Mouse (Mus musculus): ENCODE measurements around the gene Tmub2. TPM values are rescaled to one million over a fixed set of nuclear protein-coding genes. Genes with fewer than 3 reads are reported as not detected.
A peak's percentile ranks its signal among the peaks of the same experiment; 100 is the strongest.

Tmub2 gene
- total RNA-seq, 1 experiment from 2014 or later: 25.7 TPM

DNA sequence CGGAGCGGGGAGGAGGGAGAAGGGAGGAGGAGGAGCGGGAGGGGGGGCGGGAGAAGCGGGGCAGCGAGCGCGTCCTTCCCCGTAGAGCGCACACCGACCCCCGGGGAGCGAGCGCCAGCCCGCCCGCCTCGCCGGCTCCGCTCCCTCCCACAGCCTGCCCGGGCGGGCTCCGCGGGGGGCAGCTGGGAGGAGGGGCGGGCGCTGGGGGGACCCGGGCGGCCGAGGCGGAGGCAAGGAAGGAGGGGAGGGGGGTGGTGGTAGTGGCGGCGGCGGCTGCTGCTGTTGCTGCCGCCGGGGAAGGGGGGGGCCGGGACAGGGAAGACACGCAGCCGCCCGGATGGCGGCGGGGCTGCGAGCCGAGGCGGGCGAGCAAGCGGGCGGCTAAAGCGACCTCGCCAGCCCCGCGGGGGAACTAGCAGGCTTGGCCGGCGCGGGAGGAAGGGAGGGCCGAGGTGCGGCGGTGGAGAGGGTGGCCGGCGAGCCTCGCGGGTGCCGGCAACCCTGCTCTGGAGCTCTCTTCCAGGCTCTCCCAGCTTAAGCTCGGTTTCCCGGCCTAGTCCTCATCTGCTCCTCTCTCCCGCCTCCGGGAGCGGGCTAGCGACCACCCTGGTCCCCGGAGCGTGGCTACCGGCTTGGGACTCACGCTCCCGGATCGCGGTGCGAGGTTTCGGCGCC lies 33.3 kb downstream of the Tmub2 start:
- ATAC-seq (replicated peaks; ENCODE audit: insufficient number of reproducible peaks, low FRiP score, low TSS enrichment, poor library complexity, severe bottlenecking): no peak

DNA sequence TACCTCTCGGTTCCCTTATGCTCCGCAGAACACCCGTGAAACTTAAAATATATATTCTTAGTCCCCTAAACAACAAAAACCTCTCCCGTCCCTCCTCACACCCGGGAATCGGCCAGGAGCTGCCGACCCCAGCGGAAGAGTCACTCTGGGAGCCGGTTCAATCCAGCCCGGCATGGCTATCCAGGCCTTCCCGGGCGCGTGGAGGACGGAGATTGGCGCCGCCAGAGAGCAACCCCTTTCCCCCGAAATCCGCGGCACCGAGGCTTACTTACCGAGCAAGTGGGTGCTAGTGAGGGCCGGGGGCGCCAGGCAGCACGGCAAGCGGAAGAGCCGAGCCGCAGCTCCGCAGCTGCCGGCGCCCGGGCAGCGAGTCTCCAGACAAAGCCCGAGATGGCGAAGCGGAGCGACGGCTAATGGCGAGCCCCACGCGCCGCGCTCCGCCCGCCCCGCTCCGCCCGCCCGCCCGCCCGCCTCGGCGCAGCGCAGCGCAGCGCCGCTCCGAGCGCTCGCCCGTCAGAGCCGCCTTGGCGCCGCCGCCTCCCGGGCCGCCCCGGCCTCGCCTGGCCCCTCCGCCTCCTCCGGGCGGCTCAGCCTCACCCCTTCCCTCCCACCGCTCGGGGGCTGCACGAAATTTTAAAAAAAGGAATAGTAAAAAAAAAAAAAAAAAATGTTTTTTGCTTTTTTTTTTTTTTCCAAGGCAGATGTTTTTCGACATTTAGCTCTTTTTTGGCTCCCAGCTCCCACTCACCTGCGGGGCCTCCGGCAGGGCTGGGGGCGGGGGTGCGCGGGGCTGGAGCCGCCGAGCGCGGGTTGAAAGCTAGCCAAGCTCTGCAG lies 34.1 kb downstream of the Tmub2 start:
- ATAC-seq (replicated peaks; ENCODE audit: insufficient number of reproducible peaks, low FRiP score, low TSS enrichment, poor library complexity, severe bottlenecking): no peak

DNA sequence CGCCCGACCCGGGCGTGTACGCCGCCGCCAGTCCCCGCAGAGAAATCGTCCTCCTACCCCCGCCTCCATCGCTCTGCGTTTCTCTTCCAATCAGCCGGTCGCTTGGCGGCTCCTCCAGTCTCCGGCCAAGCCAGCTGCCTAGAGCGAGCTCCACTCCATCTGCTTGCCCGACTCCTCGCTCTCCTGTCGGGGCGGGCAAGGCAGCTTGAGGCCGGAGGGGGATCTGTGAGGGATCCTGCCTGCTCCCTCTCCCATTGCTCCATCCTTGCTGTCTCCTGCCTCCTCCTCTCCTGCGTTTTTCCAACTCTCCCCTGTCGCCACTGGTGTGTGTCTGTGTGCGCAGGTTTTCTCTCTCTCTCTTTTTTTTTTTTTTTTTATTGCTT lies 34.7 kb downstream of the Tmub2 start, which contains the start of gene Ubtf:
Gene Ubtf, minus strand, starts transcription at position 333 of the 383 bp plus-strand sequence.
- peak; percentile 29 for ATAC-seq (replicated peaks; ENCODE audit: insufficient number of reproducible peaks, low FRiP score, low TSS enrichment, poor library complexity, severe bottlenecking)

DNA sequence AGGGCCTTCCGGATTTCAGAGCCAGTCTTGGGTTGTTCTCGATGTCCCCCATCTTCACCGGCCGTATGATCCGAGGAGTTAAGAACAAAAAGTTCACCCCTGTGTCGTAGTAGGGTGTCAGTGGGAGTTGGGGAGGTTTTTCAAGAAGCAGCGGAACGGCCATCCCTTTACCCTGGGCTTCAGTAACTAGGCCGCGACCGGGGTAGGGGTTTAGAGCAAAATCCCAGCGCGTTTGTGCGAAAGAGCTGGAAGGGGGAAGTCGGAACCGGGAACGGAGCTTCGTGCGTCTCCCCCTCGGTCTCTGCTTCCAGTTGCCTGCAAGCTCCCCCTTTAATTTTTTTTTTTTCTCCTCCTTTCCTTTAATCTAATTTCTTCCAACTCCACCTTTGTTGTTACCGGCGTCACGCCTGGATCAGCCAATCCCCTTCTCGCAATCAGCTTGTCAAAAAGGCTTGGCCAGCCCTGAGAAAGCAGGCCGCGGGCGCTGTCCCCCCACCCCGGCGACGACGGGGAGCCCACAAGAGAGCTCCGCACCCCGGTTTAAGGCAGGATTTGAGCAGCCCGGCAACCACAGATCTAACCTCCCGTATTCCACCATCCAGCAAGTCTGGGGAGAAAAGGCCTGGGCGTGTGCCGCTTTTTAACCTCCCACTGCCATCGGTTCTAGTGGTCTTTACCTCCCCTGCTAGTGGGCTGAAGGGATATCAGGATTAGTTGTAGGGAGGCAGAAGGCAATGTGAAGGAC lies 35.4 kb downstream of the Tmub2 start:
- 0 out of 2 replicates have a peak, but pooled peaks have one; percentile 32 for ATAC-seq (replicated peaks; ENCODE audit: insufficient number of reproducible peaks, low FRiP score, low TSS enrichment, poor library complexity, severe bottlenecking)

DNA sequence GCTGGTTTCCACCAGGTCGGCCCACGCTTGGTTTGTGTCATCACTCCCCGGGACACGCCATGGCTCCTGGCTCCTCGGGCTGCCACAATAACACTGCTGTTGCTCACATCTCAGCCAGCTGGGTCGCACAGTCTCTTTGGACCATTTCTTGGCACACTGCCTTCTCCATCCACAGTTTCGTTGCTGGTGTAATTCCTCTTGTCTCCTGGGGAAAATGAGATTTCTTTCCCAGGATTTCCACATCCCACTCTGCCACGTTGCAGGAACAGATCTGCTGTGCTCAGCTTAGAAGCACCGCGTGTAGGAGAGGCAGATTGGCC lies 35.9 kb downstream of the Tmub2 start:
- ATAC-seq (replicated peaks; ENCODE audit: insufficient number of reproducible peaks, low FRiP score, low TSS enrichment, poor library complexity, severe bottlenecking): no peak

DNA sequence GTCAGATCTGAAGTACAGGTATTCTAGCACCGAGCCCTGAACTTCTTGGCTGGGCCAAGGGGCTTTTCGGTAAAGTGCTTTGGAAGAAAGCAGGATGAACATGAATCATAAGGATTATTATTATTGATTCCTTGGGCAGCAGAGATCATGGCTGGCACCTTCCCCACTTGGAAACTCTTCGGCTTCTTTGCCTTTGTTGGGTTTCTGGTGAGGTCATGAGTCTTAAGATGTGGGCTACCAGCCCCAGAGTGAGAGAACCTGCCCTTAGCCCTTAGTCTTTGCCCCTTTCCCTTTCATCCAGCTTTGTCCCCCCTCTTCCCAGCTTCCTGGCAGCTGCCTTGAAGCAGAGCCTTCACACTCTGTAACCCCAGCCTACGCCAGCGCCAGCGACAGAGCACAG lies 37.2 kb downstream of the Tmub2 start:
- no peak for ATAC-seq (replicated peaks; ENCODE audit: insufficient number of reproducible peaks, low FRiP score, low TSS enrichment, poor library complexity, severe bottlenecking)

DNA sequence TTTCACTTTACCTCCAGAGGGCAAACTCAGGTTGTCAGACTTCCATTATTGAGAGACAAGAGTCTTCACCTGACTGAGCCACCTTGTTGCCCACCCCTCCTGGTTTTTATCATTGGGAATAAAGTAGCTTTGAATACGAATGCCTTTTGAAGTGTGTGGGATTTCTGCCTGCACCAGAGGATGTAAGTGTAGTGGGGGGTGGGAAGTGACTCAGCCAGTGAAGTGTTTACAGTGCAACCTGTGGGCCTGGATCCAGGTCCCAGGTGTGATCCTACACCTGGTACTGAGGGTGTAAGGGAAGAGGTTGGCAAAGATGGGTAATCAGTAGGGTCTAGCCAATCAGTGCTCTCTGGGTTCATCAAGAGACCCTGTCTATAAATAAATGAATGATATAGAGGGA lies 38.8 kb downstream of the Tmub2 start:
- no peak for ATAC-seq (replicated peaks; ENCODE audit: insufficient number of reproducible peaks, low FRiP score, low TSS enrichment, poor library complexity, severe bottlenecking)

DNA sequence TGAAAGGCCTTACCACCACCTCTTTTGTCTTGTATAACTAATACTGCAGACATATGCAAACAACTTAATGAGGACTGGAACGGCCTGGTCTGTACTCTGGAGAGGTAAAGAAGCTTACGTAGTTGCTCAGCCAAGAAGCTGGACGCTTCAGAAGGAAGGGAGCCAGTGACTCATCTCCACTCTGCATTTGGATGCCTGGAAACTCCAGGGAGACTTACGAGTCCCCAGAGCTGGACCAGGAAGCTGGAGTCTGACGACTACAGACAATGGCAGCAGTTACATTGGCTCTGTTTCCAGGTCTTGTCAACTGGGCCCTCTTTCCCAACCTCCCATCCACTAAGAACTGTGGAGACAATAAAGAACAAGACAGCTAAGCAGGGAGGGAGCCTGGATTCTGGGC lies 42.5 kb downstream of the Tmub2 start:
- no peak for ATAC-seq (replicated peaks; ENCODE audit: insufficient number of reproducible peaks, low FRiP score, low TSS enrichment, poor library complexity, severe bottlenecking)

DNA sequence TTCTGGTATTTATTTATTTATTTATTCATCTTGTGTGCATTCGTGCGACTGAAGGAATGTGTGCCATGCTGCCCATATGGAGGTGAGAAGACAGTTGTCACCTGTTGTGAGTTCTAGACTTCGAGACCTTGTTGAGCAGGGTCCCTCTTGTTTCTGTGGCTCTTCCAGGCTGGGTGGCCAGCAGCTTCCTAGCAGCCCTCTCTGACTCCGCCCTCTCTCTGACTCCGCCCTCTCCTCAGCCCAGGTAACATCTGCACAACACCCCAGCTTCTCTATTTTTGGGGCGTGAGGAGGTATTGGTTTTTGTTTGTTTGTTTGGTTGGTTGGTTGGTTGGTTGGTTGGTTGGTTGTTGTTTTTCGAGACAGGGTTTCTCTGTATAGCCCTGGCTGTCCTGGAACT lies 43.1 kb downstream of the Tmub2 start:
- no peak for ATAC-seq (replicated peaks; ENCODE audit: insufficient number of reproducible peaks, low FRiP score, low TSS enrichment, poor library complexity, severe bottlenecking)

DNA sequence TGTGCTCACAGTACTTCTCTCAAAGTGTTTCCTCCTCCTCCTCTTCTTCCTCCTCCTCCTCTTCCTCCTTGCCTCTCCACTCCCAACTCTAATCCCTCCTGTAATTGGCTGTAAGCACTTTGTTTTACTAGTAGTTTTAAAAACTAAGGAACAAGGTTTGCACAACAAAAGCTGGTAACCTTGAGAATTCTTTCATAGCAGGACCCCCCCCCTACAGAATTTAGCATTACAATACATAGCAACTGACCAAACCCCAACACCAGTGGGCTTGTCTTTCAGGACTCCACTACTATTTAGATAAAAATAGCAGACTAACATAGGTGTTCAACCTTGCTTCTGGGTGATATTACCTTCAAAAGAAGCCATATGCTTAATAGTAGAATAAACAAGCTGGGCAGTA lies 44.8 kb downstream of the Tmub2 start:
- ATAC-seq (replicated peaks; ENCODE audit: insufficient number of reproducible peaks, low FRiP score, low TSS enrichment, poor library complexity, severe bottlenecking): no peak

DNA sequence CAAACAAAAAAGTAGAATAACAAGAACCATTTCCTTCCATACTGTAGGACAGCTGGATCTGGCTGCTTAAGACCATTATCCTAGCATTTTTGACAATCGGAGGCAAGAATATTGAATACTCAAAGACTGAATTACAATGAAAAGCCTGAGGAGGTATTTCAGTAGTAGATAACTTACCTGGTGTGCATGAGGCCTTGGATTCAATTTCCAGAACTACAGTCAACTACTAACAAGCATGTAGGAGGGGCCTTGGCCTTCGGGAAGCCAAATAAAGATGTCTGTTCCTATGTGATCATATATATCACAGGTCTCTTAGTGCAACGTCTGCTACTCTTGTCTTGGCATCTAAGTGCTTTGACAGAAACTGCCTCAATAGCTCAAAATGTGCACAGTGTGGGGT lies 45.3 kb downstream of the Tmub2 start:
- no peak for ATAC-seq (replicated peaks; ENCODE audit: insufficient number of reproducible peaks, low FRiP score, low TSS enrichment, poor library complexity, severe bottlenecking)

DNA sequence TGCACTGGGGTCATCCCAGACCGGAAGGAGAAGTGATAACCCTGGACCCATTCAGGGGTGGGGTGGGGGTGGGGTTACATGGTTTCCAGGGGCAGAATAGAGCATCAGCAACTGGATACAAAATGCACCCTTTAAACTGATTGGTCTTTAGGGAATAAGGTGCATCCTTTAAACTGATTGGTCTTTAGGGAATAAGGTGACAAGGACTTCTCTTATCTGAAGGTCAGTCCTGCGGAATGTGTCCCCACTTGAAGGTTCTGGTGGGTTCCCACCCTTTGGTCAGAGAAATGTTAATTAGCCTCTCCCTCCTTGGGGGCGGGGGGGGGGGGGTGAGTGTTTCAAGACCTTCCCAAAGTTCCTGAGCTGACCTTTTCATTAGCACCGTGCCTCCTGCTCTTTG lies 47.1 kb downstream of the Tmub2 start:
- no peak for ATAC-seq (replicated peaks; ENCODE audit: insufficient number of reproducible peaks, low FRiP score, low TSS enrichment, poor library complexity, severe bottlenecking)

DNA sequence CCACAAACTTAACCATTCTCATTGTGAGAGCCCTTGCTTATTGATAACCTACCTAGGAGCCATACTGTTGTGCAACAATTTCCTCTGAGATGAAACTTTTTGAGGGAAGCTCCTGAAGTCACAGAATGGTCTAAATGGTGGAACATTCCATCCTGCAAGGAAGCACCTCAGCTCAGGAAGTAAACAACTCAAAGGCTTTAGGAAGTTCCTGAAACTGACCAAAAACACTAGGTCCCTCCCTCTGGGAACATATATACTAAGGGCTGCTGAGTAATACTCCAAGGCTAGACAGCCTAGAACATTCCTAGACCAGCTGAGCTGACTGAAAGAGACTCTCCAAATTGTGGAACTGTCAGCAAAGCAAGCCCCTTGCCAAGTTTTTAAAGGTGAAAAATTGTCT lies 48.3 kb downstream of the Tmub2 start:
- ATAC-seq (replicated peaks; ENCODE audit: insufficient number of reproducible peaks, low FRiP score, low TSS enrichment, poor library complexity, severe bottlenecking): no peak

DNA sequence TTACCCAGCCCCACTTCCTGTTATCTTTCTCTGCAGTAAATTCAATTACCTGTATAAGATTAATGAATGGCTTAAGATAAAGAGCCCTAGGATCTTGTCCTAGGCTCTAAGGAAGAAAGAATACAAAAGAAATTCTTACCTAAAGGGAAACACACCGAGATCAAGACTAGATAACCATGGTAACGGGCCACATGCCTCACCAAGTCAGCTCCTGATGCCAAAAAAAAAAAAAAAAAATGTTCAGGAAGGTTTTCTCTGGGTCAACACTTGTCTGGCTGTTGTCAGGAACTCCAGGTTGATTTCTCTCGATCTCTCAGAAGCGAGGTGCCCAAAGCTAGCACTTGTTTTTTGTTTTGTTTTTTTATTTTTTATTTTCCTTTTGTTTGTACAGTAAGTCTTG lies 49.3 kb downstream of the Tmub2 start:
- no peak for ATAC-seq (replicated peaks; ENCODE audit: insufficient number of reproducible peaks, low FRiP score, low TSS enrichment, poor library complexity, severe bottlenecking)

DNA sequence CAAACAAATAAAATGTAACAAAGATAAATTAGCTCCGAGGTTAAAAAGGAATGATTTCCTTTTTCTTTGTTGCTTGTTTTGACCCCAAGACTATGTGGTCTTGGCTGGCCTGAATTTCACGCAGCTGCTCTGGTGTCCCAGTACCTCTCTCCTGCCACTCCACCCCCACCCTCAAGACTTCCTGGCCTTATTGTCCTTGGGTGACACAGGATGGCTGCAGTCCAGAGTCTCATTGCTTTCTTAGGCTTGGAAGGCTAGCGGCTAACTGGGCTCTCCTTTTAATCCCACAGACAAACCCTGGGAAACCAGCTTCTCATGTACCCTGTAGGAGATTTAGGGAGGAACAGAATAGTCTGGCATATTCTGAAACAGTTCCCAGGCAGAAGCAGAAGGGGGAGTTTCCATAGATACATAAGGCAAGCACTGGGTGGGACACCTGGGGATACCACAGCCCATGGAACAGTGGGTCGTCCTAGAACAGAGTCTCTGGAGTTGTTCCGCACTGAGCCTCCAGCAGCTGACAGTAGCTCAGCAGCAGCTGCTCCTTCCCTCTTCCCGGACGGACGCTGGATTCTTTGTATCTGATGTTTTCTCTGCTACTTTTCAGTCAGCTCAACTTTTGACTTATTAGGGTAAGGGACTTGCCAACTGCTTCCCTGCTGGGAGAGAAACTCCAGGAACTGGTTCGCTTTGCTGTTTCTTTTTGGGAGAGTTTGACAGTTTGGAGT lies 50.4 kb downstream of the Tmub2 start:
- ATAC-seq (replicated peaks; ENCODE audit: insufficient number of reproducible peaks, low FRiP score, low TSS enrichment, poor library complexity, severe bottlenecking): no peak

DNA sequence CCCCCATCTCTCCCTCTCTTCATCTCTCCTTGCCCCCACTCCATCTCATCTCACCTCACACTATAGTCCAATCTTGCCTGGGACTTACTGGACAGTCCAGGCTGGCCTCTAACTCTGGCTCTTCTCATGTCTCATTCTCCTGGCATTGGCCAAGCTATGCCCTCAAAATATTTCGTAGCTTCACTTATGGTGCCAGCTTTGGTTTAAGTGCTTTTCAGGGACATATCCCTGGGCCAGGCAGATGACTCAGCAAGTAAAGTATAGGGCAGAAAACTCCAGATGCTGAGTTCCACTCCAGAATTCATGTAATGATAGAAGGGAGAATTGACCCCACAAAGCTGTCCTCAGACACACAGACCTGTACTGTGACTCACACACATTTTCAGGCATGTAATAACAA lies 51.5 kb downstream of the Tmub2 start:
- no peak for ATAC-seq (replicated peaks; ENCODE audit: insufficient number of reproducible peaks, low FRiP score, low TSS enrichment, poor library complexity, severe bottlenecking)

DNA sequence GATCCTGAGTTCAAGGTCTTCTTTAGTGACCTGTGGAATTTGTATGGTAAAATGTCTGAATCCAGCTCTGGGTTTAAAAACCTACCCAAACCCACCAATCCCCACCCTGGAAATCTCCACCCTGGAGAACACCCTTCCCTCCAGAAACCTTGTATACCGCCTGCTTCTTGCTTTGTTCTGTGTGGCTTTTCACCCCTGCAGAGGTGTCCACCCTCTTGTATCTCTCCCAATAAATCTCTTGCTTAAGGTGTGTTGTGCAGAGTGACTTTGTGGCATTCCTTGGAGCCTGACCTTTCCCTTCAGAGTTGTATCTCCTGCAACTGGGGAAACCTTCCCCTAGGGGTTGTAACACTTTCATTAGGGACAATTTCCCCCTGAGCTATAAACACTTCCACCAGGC lies 53.2 kb downstream of the Tmub2 start:
- no peak for ATAC-seq (replicated peaks; ENCODE audit: insufficient number of reproducible peaks, low FRiP score, low TSS enrichment, poor library complexity, severe bottlenecking)

DNA sequence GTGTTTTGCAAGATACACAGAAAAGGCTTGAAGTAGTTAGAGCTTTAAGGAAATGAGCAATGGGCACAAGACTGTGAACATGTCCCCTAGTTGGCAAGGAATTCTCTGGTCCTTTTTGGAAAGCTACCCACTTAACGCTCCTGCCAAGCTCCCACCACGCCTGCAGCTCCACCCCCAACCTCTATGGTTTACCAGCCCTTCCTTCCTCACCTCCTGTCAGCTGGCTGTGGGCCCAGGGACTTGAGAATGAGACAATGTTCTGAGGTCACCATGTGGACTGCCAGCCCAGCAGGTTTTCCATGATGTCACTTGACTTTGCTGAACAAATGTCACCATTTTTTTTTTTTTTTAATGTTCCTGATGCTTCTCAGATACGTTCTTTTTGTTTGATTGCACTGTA lies 53.8 kb downstream of the Tmub2 start:
- ATAC-seq (replicated peaks; ENCODE audit: insufficient number of reproducible peaks, low FRiP score, low TSS enrichment, poor library complexity, severe bottlenecking): no peak
